Mouse (Mus musculus): Measurements from ENCODE around the gene Cdh12.

- TF ChIP-seq CTCF (IDR thresholded peaks at IDR 0.05; ENCODE audit: control insufficient read depth, insufficient read depth, insufficient read length) (no peak), MYOD1 (IDR thresholded peaks at IDR 0.05; ENCODE audit: control insufficient read depth, insufficient read length, low read depth) (no peak)
Observed at GRCm38 (mm10) chr15:21153602-21154001, 704.5 kb downstream of the Cdh12 start.

All from C2C12 (cell line).